Mouse (Mus musculus): ENCODE results near the gene Hoxd10. TPM values are rescaled to one million over a fixed set of nuclear protein-coding genes. Genes with fewer than 3 reads are reported as not detected.
A peak's percentile ranks its signal among the peaks of the same experiment; 100 is the strongest.

The Hoxd10 gene
- polyA plus RNA-seq, 1 experiment from 2014 or later: 51.1 TPM

DNA sequence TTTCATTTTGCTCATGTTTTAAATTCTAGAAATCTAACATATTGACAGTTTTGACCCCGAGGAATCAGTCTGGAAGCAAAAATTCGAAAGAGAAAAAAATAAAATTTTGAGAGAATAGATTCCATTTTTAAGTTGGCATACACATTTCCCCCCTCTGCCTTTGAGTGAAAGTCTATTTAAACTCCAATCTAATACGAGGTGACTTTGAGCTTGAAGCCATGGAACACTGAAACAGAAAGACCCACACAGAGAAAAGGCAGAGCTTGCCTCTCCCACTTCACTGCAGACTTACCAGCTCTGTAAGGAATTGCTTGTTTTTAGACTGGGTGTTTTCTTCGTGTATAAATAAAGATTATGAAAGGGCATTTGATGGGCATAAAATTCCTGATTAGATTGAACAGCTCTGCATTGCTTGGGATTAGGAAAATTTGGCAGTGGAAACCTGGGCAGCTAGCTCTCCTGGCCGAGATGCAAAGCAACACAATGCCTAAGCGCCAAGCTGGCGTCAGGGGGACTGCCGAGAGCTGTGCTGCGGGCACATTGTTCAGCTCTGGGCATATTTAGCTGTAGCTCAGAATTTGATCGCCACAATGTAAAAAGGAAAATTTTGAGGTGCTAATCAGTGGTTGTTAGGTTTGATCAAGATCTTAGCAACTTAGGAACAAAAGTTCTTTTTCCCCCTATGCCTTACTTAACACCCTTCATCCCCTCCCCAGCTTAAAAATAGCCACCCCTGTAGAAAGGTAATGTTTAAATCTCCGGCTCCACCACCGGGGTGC is 2.7 kb upstream of the Hoxd10 start:
- Histone ChIP-seq H3K27ac (peak overlapping the region; percentile 99), H3K4me1 (peaks cover 44% of the 10 kb centered on the region), H3K9me3 (replicated peaks) (no peaks in the 10 kb centered on the region), H3K36me3 (peaks cover 34% of the 10 kb centered on the region), H3K4me3 (peak overlapping the region; percentile 80), H3K27me3 (ENCODE audit: low read depth, poor library complexity, severe bottlenecking) (peaks cover 64% of the 10 kb centered on the region)
- DNase-seq (ENCODE audit: low spot score): peak; percentile 61
- 3% methylated on average over 12 of the region's 12 CpGs for WGBS

DNA sequence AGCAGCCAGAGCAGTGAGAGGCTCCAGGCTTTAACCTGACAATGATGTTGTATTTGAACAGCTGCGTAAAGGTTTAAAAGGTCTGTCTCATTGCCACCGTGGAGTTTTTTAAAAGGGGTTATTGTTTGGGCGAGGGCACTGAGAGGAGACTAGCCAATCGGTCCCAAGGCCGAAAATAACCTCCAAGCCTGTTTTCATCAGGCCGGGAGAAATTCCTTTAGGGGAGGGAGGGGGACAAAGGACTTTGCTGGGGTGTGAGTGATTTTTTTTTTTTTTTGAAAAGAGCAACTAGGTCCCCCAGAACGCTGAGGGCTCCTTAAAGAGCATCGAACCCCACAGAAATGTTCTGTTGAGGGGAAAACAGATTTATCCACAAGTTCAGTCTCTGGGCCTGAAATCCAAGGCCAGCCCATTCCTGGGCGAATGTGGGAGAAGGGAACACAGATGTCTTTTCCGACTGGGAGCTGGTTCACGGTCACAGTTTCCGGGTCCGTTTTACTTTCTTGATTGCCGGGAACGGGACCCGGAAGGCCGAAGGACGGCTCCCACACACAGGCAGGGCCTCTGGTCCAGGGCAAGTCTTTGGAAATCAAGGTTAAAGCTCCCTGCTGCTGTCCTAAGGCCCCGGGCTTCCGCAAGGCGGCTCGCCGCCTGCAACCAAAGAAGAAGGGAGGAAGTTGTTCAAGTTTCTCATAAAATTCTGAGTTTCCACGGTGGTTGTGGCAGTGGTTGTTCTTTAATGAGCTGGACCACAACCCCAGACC is 2.0 kb upstream of the Hoxd10 start:
- H3K27ac ChIP-seq: peak overlapping the region; percentile 99
- H3K36me3 ChIP-seq: peaks cover 29% of the 10 kb centered on the region
- no peaks in the 10 kb centered on the region for H3K9me3 ChIP-seq (replicated peaks)
- under 1% methylated on average over 24 of the region's 24 CpGs for WGBS
- DNase-seq (ENCODE audit: low spot score): peak; percentile 77
- H3K4me3 ChIP-seq: peak overlapping the region; percentile 80
- peaks cover 61% of the 10 kb centered on the region for H3K27me3 ChIP-seq (ENCODE audit: low read depth, poor library complexity, severe bottlenecking)
- H3K4me1 ChIP-seq: peaks cover 44% of the 10 kb centered on the region

DNA sequence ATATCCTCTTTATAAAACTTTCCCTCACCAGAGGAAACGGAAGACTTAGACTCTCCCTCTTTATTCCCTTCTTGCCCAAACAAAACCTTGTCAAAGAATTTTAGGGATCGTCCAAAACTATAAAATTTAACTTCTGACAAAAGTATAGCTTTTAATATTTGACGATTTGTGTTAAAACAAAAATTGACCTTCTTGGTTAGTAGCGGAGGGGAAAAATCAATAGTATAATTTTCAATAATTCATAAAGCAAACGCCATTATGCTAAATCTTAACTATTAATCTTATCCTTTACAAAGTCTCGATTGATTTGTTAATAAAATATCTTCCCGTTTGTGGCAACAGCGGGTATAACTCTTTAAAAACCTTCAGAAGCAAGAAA is 1.4 kb upstream of the Hoxd10 start:
- no peak for DNase-seq (ENCODE audit: low spot score)
- Histone ChIP-seq H3K27ac (peak overlapping the region; percentile 99), H3K27me3 (ENCODE audit: low read depth, poor library complexity, severe bottlenecking) (peaks cover 61% of the 10 kb centered on the region), H3K9me3 (replicated peaks) (no peaks in the 10 kb centered on the region), H3K4me1 (peaks cover 50% of the 10 kb centered on the region), H3K36me3 (peaks cover 34% of the 10 kb centered on the region), H3K4me3 (peak overlapping the region; percentile 80)
- 7% methylated on average over 8 of the region's 8 CpGs for WGBS

DNA sequence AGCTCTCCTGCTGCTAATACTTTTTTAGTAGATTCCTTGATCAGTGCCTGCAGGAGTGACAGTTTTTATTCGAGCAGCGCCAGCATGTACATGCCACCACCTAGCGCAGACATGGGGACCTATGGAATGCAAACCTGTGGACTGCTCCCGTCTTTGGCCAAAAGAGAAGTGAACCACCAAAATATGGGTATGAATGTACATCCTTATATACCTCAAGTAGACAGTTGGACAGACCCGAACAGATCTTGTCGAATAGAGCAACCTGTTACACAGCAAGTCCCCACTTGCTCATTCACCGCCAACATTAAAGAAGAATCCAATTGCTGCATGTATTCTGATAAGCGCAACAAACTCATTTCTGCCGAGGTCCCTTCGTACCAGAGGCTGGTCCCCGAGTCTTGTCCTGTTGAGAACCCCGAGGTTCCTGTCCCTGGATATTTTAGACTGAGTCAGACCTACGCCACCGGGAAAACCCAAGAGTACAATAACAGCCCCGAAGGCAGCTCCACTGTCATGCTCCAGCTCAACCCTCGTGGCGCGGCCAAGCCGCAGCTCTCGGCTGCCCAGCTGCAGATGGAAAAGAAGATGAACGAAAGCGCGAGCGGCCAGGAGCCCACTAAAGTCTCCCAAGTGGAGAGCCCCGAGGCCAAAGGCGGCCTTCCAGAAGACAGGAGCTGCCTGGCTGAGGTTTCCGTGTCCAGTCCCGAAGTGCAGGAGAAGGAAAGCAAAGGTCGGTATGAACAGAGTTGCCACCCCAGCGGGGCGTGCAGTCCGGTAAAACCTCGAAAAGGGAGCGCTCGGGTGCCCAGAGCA is 477 bp downstream of the Hoxd10 start:
- Histone ChIP-seq H3K4me1 (peaks cover 63% of the 10 kb centered on the region), H3K27ac (peak overlapping the region; percentile 99), H3K9me3 (replicated peaks) (no peaks in the 10 kb centered on the region), H3K27me3 (ENCODE audit: low read depth, poor library complexity, severe bottlenecking) (peaks cover 70% of the 10 kb centered on the region), H3K36me3 (peaks cover 31% of the 10 kb centered on the region), H3K4me3 (peak overlapping the region; percentile 80)
- 3% methylated on average over 35 of the region's 35 CpGs for WGBS
- DNase-seq (ENCODE audit: low spot score): no peak

DNA sequence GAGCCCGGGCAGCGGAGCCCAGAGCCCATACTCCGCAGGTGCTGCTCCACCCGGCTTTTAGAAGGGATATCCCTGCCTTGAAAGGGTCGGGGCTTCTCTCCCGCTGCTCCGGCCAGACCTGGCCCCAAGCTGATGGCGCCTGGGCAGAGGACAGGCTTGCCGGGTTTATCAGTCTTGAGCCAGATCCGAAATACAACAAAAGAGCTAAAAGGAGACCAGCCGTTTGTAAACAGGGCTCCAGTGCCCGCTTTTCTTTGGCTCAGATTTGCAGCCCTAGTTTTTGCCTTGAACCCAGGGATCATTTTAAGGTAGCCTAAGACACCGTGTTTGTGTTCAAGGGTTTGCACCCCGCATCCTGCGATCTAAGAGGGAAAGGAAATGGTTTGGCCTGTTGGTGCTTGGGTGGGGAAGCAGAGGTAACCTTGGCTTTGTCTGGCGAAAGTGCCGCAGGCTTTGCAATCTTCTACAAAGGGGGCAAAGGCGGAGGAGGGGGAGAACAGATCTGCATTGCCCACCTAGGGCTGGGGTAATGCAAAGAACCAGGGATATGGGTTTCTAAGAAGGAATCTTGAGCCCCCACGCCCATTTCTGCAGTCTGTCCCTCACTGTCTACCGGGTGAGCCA is 1.2 kb downstream of the Hoxd10 start:
- Histone ChIP-seq H3K27me3 (ENCODE audit: low read depth, poor library complexity, severe bottlenecking) (peaks cover 68% of the 10 kb centered on the region), H3K36me3 (peaks cover 24% of the 10 kb centered on the region), H3K9me3 (replicated peaks) (no peaks in the 10 kb centered on the region), H3K27ac (peak overlapping the region; percentile 99), H3K4me3 (peak overlapping the region; percentile 80), H3K4me1 (peaks cover 60% of the 10 kb centered on the region)
- no peak for DNase-seq (ENCODE audit: low spot score)
- WGBS: under 1% methylated on average over 20 of the region's 20 CpGs

DNA sequence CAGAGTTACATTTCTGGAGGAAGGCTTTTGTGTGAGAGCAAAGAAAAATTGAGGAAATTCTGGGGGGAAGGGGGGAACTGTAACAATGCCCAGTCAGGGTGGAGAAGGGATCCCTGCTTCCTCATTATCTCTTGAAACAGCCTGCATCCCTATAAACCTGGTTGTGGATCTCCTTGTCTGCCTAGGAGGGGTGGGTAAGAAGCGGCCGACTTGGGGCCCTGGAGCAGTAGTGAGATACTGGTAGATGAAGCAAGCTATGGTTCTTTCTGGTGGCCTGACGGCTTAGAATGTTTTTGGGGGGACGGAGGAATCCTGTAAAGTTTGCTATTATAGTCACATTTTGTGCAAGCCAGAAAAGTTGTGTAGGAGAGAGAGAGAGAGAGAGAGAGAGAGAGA is 1.7 kb downstream of the Hoxd10 start:
- no peaks in the 10 kb centered on the region for H3K9me3 ChIP-seq (replicated peaks)
- H3K27me3 ChIP-seq (ENCODE audit: low read depth, poor library complexity, severe bottlenecking): peaks cover 65% of the 10 kb centered on the region
- H3K4me1 ChIP-seq: peaks cover 62% of the 10 kb centered on the region
- 3% methylated on average over 4 of the region's 4 CpGs for WGBS
- H3K4me3 ChIP-seq: peak overlapping the region; percentile 80
- DNase-seq (ENCODE audit: low spot score): peak; percentile 52
- peaks cover 24% of the 10 kb centered on the region for H3K36me3 ChIP-seq
- peak overlapping the region; percentile 99 for H3K27ac ChIP-seq

DNA sequence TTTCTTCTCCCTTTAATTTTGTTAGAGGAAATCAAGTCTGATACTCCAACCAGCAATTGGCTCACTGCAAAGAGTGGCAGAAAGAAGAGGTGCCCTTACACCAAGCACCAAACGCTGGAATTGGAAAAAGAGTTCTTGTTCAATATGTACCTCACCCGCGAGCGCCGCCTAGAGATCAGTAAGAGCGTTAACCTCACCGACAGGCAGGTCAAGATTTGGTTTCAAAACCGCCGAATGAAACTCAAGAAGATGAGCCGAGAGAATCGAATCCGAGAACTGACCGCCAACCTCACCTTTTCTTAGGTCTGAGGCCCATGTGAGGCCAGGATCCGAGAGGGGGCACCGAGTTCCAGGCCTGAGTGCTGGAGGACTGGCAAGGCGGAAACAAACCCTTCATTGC is 2.3 kb downstream of the Hoxd10 start:
- Histone ChIP-seq H3K4me3 (peak overlapping the region; percentile 80), H3K27me3 (ENCODE audit: low read depth, poor library complexity, severe bottlenecking) (peaks cover 62% of the 10 kb centered on the region), H3K27ac (peak overlapping the region; percentile 99), H3K36me3 (peaks cover 24% of the 10 kb centered on the region), H3K9me3 (replicated peaks) (no peaks in the 10 kb centered on the region), H3K4me1 (peaks cover 60% of the 10 kb centered on the region)
- peak; percentile 77 for DNase-seq (ENCODE audit: low spot score)
- 2% methylated on average over 16 of the region's 16 CpGs for WGBS

DNA sequence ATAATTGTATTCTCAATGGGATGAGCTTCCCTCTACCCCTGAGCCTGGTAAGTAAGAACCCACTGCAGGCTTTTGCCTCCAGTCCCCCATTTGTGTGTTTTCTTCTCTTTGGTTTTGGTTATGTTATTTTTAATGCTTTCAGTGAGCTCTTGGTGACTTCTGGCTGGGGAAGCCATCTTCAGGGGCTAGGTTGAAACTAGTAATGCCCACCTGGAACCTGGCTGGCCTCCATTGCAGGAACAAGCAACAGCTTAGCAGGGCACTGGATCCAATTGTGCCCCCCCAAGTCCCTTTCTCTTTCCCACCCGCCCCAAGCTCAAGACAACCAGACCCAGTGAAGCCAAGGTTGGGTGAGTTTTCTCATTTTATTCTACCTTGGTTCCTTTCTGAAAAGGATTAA is 3.7 kb downstream of the Hoxd10 start:
- DNase-seq (ENCODE audit: low spot score): peak; percentile 48
- Histone ChIP-seq H3K36me3 (peaks cover 24% of the 10 kb centered on the region), H3K4me3 (peak overlapping the region; percentile 80), H3K9me3 (replicated peaks) (no peaks in the 10 kb centered on the region), H3K27ac (peak overlapping the region; percentile 99), H3K27me3 (ENCODE audit: low read depth, poor library complexity, severe bottlenecking) (peaks cover 69% of the 10 kb centered on the region), H3K4me1 (peaks cover 68% of the 10 kb centered on the region)
- WGBS: 13% methylated on average over 1 of the region's 1 CpGs

DNA sequence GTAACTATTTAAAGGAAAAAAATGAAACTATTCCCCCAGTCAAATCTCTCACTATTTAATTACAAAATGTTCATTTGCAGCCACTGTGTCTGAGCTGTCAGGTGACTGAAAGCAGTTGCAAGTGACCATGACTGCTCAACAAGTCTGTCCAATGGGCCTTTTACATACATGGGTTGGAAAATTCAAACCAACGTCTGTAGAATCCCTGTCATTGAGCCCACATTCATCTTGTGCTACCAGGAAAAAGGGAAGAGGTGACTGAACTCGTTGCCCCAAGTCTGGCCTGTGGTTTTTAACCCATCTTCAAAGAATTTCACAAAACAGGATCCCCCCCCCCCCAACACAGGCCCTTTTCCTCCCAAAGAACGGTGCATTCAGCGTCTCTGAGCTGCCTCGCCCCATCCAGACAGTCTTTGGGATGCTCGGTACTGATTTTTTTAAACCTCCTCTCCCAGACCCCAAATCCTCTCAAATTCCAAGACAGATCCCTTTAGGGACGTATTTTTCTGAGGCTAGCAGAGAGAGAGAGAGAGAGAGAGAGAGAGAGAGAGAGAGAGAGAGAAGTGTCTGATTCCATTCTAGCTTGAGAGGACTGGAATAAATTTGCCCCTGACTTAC is 4.2 kb downstream of the Hoxd10 start:
- no peaks in the 10 kb centered on the region for H3K9me3 ChIP-seq (replicated peaks)
- H3K27ac ChIP-seq: peak overlapping the region; percentile 99
- peak; percentile 49 for DNase-seq (ENCODE audit: low spot score)
- H3K27me3 ChIP-seq (ENCODE audit: low read depth, poor library complexity, severe bottlenecking): peaks cover 73% of the 10 kb centered on the region
- peak overlapping the region; percentile 80 for H3K4me3 ChIP-seq
- peaks cover 73% of the 10 kb centered on the region for H3K4me1 ChIP-seq
- H3K36me3 ChIP-seq: peaks cover 24% of the 10 kb centered on the region
- WGBS: 1% methylated on average over 7 of the region's 7 CpGs

DNA sequence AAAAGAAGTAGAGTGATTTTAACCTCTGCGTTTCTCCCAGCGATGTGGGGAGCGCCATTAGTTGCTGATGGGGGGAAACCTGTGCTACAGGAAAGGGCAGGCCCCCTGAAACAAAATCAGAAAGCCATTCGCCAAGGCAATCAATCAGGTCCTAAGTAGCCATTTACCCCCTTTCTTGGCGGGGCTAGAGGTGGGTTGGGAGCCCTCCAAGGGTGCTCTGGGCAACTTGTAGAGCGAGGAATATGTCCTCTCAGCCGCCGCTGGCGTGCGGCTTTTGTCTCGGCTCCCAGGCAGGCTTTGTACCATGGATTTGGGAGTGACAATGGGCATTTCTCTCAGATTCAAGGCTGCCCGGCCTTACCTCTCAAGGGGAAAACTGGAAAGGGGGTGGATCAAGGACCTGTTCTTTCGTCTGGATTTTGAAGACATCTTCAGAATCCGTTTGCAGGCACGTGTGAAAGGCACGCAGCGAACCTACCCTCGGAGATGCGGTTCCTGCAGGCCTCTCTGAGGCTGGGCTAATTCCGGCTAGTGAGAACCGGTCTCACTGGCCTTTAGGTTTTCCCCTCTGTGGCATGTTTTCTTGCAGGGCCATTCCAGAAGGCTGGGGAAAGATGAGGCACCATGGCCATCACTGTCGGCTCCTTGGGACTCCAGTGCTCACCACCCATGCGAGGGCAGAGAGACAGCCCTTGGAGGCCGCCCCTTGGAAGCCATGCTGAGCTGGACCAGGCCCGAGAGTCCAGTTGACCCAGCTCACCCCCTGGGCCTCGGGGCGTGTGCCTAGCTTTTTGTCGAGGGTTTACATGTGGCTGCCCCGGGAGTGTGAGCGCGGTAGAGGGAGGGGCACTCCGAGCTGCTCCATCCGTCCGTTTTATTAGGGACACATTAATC is 5.0 kb downstream of the Hoxd10 start:
- Histone ChIP-seq H3K36me3 (peaks cover 21% of the 10 kb centered on the region), H3K9me3 (replicated peaks) (no peaks in the 10 kb centered on the region), H3K27me3 (ENCODE audit: low read depth, poor library complexity, severe bottlenecking) (peaks cover 68% of the 10 kb centered on the region), H3K4me1 (peaks cover 75% of the 10 kb centered on the region), H3K27ac (peak overlapping the region; percentile 99), H3K4me3 (peak overlapping the region; percentile 80)
- DNase-seq (ENCODE audit: low spot score): peak; percentile 80
- under 1% methylated on average over 34 of the region's 34 CpGs for WGBS

DNA sequence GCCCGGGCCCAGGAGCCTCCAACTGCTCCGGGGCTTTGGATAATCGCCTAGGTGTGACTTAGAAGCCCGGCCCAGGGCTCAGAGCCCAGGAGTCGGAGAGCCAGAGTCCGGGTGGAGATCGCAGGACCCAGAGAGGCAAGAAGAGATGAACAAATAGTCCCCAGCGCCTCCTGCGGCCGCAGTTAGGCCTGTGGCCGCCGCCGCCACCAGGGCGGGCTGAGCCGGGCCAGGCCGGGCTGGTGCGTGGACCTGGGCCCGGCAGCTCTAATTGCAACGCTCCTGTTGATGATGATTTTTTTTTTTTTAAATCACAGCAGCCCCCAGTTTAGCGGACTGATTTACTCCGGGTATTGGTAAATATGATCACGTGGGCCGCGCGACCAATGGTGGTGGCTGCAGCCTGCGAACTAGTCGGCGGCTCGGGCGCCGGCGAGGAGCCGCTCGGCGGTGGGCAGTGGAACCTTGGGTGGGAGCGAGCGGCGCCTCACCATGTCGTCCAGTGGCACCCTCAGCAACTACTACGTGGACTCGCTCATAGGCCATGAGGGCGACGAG is 5.9 kb downstream of the Hoxd10 start, which contains the start of gene Hoxd9:
Gene Hoxd9, plus strand, starts transcription at position 161 of the 555 bp plus-strand sequence.
- no peaks in the 10 kb centered on the region for H3K9me3 ChIP-seq (replicated peaks)
- WGBS: under 1% methylated on average over 43 of the region's 43 CpGs
- DNase-seq (ENCODE audit: low spot score): peak; percentile 88
- peaks cover 74% of the 10 kb centered on the region for H3K4me1 ChIP-seq
- H3K27me3 ChIP-seq (ENCODE audit: low read depth, poor library complexity, severe bottlenecking): peaks cover 58% of the 10 kb centered on the region
- peak within 1 kb of the TSS; percentile 99 for H3K27ac ChIP-seq
- H3K36me3 ChIP-seq: peaks cover 14% of the 10 kb centered on the region
- peak within 1 kb of the TSS; percentile 80 for H3K4me3 ChIP-seq

All from limb, embryonic 10.5 days (tissue).